In genomic region chrX:161907595-161908592, GRCm38 (mm10) we compare ENCODE assay signal across 8 mouse cellular contexts.
DNase-seq lines count a peak whose midpoint lies in the region; ATAC-seq lines count a peak whose summit lies in the region.

No protein-coding gene starts in this region.

- peaks cover 10% of the 10 kb centered on the region for H3K4me1 ChIP-seq in heart, embryonic 12.5 days (replicated peaks)
- H3K4me1 ChIP-seq in hindbrain, embryonic 12.5 days = no peaks in the 10 kb centered on the region; the same call in 1 of the 2 replicates
- peaks cover 34% of the 10 kb centered on the region for H3K4me1 ChIP-seq in midbrain, embryonic 10.5 days

- peak overlapping the region; percentile 43; the same call in 1 of the 2 replicates for H3K9ac ChIP-seq in heart, embryonic 12.5 days
- peak overlapping the region; percentile 50 for H3K9ac ChIP-seq in hindbrain, embryonic 12.5 days

- peak; percentile 57; the same call in 1 of the 2 replicates for ATAC-seq in heart, embryonic 12.5 days (ENCODE audit: insufficient number of reproducible peaks, low FRiP score)
- ATAC-seq in hindbrain, embryonic 12.5 days (ENCODE audit: low FRiP score) = peak; percentile 80

- no peak overlapping the region for H3K27ac ChIP-seq in heart, embryonic 12.5 days (ENCODE audit: poor library complexity, severe bottlenecking)
- peak overlapping the region; percentile 55; the same call in 1 of the 2 replicates for H3K27ac ChIP-seq in hindbrain, embryonic 12.5 days
- H3K27ac ChIP-seq in midbrain, embryonic 10.5 days (replicated peaks) = no peak overlapping the region; the same call in 1 of the 2 replicates

- WGBS in heart, embryonic 12.5 days = 22% methylated on average over 51 of the region's 53 CpGs
- WGBS in hindbrain, embryonic 12.5 days = 24% methylated on average over 53 of the region's 53 CpGs
- 37% methylated on average over 52 of the region's 53 CpGs for WGBS in midbrain, embryonic 10.5 days

- no peak for DNase-seq in heart, postnatal 14 days
- peak; percentile 28 for DNase-seq in embryo, embryonic 11 days
- no peak for DNase-seq in midbrain, embryonic 10.5 days (ENCODE audit: low spot score)
- no peak for DNase-seq in Muller cell, postnatal 12 days (ENCODE audit: inconsistent ontology term)
- no peak for DNase-seq in cerebellum, adult 8-10 months
- DNase-seq in layer of hippocampus, adult 9-10 months (ENCODE audit: low spot score) = no peak

- H3K9me3 ChIP-seq in heart, embryonic 12.5 days (replicated peaks) = no peaks in the 10 kb centered on the region
- H3K9me3 ChIP-seq in hindbrain, embryonic 12.5 days (replicated peaks) = no peaks in the 10 kb centered on the region
- H3K9me3 ChIP-seq in midbrain, embryonic 10.5 days (replicated peaks) = no peaks in the 10 kb centered on the region

- peaks cover 42% of the 10 kb centered on the region for H3K27me3 ChIP-seq in heart, embryonic 12.5 days (replicated peaks)
- peaks cover 72% of the 10 kb centered on the region for H3K27me3 ChIP-seq in hindbrain, embryonic 12.5 days
- peaks cover 97% of the 10 kb centered on the region for H3K27me3 ChIP-seq in midbrain, embryonic 10.5 days (ENCODE audit: low read depth, poor library complexity, severe bottlenecking)

- H3K4me3 ChIP-seq in heart, embryonic 12.5 days = peak overlapping the region; percentile 57
- peak overlapping the region; percentile 44 for H3K4me3 ChIP-seq in hindbrain, embryonic 12.5 days
- peak overlapping the region; percentile 57 for H3K4me3 ChIP-seq in midbrain, embryonic 10.5 days

- intact Hi-C loops in heart, postnatal 14 days (cut with DNase I) = no loop called here

- no peaks in the 10 kb centered on the region for H3K36me3 ChIP-seq in heart, embryonic 12.5 days
- no peaks in the 10 kb centered on the region for H3K36me3 ChIP-seq in hindbrain, embryonic 12.5 days
- no peaks in the 10 kb centered on the region for H3K36me3 ChIP-seq in midbrain, embryonic 10.5 days

- H3K4me2 ChIP-seq in heart, embryonic 12.5 days = peak overlapping the region; percentile 97
- H3K4me2 ChIP-seq in hindbrain, embryonic 12.5 days (replicated peaks) = peak overlapping the region; percentile 74
